Mouse (Mus musculus): ENCODE measurements around the gene Gnao1.

GRCm38 (mm10) chr8:94013026-94013612, 203.4 kb downstream of the Gnao1 start:
- no peak for TF ChIP-seq CTCF (IDR thresholded peaks at IDR 0.05; ENCODE audit: low read depth)
- TF ChIP-seq EP300 (IDR thresholded peaks at IDR 0.05; ENCODE audit: low read depth), result peak; percentile 65
